Mouse (Mus musculus): ENCODE measurements at regions not wholly inside any gene's neighbourhood (a gene's known extent, or its start where the extent isn't known, plus 50 kb on each side); places are given as distances from the start of the nearest gene placed in this dataset.

GRCm38 (mm10) chr11:112449632-112450031 lies 332.4 kb upstream of the Sox9 start:
- WGBS, result 55% methylated on average over 5 of the region's 5 CpGs
- ATAC-seq (ENCODE audit: low read depth), result no peak
- no peak overlapping the region for H3K4me2 ChIP-seq (ENCODE audit: low read depth, low read length)
- no peak overlapping the region for H3K9ac ChIP-seq (ENCODE audit: low read length)
- H3K27ac ChIP-seq (ENCODE audit: low read length), result no peak overlapping the region
- H3K4me1 ChIP-seq (replicated peaks; ENCODE audit: control insufficient read depth, insufficient read depth, low read length), result peaks cover 3% of the 10 kb centered on the region; the same call in 1 of the 2 replicates
- no peaks in the 10 kb centered on the region for H3K36me3 ChIP-seq (ENCODE audit: control insufficient read depth, insufficient read depth, low read length)
- no peaks in the 10 kb centered on the region for H3K27me3 ChIP-seq (ENCODE audit: control insufficient read depth, insufficient read depth, low read depth, low read length)
- H3K9me3 ChIP-seq (ENCODE audit: control insufficient read depth, low read length), result no peaks in the 10 kb centered on the region
- H3K4me3 ChIP-seq (ENCODE audit: low read length), result no peak overlapping the region

- 45% methylated on average over 6 of the region's 6 CpGs for WGBS
- H3K27me3 ChIP-seq (ENCODE audit: control insufficient read depth, insufficient read depth, low read depth, low read length), result no peaks in the 10 kb centered on the region
- H3K27ac ChIP-seq (ENCODE audit: low read length), result no peak overlapping the region
- H3K9me3 ChIP-seq (ENCODE audit: control insufficient read depth, low read length), result no peaks in the 10 kb centered on the region
- no peak for ATAC-seq (ENCODE audit: low read depth)
- no peak overlapping the region for H3K4me2 ChIP-seq (ENCODE audit: low read depth, low read length)
- peaks cover 3% of the 10 kb centered on the region; the same call in 1 of the 2 replicates for H3K4me1 ChIP-seq (replicated peaks; ENCODE audit: control insufficient read depth, insufficient read depth, low read length)
- no peak overlapping the region for H3K4me3 ChIP-seq (ENCODE audit: low read length)
- no peaks in the 10 kb centered on the region for H3K36me3 ChIP-seq (ENCODE audit: control insufficient read depth, insufficient read depth, low read length)
- H3K9ac ChIP-seq (ENCODE audit: low read length), result no peak overlapping the region
These were observed 331.8 kb upstream of the Sox9 start for GRCm38 (mm10) chr11:112450227-112450626.

- H3K4me1 ChIP-seq (replicated peaks; ENCODE audit: control insufficient read depth, insufficient read depth, low read length), result no peaks in the 10 kb centered on the region
- no peak for ATAC-seq (ENCODE audit: low read depth)
- 85% methylated on average over 2 of the region's 2 CpGs for WGBS
These were observed 323.9 kb upstream of the Sox9 start for GRCm38 (mm10) chr11:112458075-112458474.

GRCm38 (mm10) chr11:112463121-112463520 lies 318.9 kb upstream of the Sox9 start:
- Histone ChIP-seq H3K36me3 (ENCODE audit: control insufficient read depth, insufficient read depth, low read length) (no peaks in the 10 kb centered on the region), H3K27ac (ENCODE audit: low read length) (no peak overlapping the region), H3K9me3 (ENCODE audit: control insufficient read depth, low read length) (no peaks in the 10 kb centered on the region), H3K4me1 (replicated peaks; ENCODE audit: control insufficient read depth, insufficient read depth, low read length) (no peaks in the 10 kb centered on the region), H3K27me3 (ENCODE audit: control insufficient read depth, insufficient read depth, low read depth, low read length) (no peaks in the 10 kb centered on the region), H3K4me3 (ENCODE audit: low read length) (no peak overlapping the region), H3K4me2 (ENCODE audit: low read depth, low read length) (no peak overlapping the region), H3K9ac (ENCODE audit: low read length) (no peak overlapping the region)
- ATAC-seq (ENCODE audit: low read depth), result no peak
- WGBS, result 73% methylated on average over 1 of the region's 1 CpGs

More at GRCm38 (mm10) chr11:112458075-112458474, 323.9 kb upstream of the Sox9 start:
- no peak overlapping the region for H3K9ac ChIP-seq (ENCODE audit: low read length)
- H3K36me3 ChIP-seq (ENCODE audit: control insufficient read depth, insufficient read depth, low read length), result no peaks in the 10 kb centered on the region
- no peak overlapping the region for H3K4me3 ChIP-seq (ENCODE audit: low read length)
- H3K4me2 ChIP-seq (ENCODE audit: low read depth, low read length), result no peak overlapping the region
- no peak overlapping the region for H3K27ac ChIP-seq (ENCODE audit: low read length)
- no peaks in the 10 kb centered on the region for H3K27me3 ChIP-seq (ENCODE audit: control insufficient read depth, insufficient read depth, low read depth, low read length)
- no peaks in the 10 kb centered on the region for H3K9me3 ChIP-seq (ENCODE audit: control insufficient read depth, low read length)

- 0 out of 2 replicates have a peak, but pooled peaks have one; percentile 45 for ATAC-seq (ENCODE audit: low read depth)
- Histone ChIP-seq H3K36me3 (ENCODE audit: control insufficient read depth, insufficient read depth, low read length) (no peaks in the 10 kb centered on the region), H3K27me3 (ENCODE audit: control insufficient read depth, insufficient read depth, low read depth, low read length) (no peaks in the 10 kb centered on the region), H3K4me3 (ENCODE audit: low read length) (no peak overlapping the region), H3K9me3 (ENCODE audit: control insufficient read depth, low read length) (no peaks in the 10 kb centered on the region), H3K27ac (ENCODE audit: low read length) (no peak overlapping the region), H3K4me2 (ENCODE audit: low read depth, low read length) (no peak overlapping the region), H3K4me1 (replicated peaks; ENCODE audit: control insufficient read depth, insufficient read depth, low read length) (no peaks in the 10 kb centered on the region), H3K9ac (ENCODE audit: low read length) (no peak overlapping the region)
- WGBS, result 58% methylated on average over 4 of the region's 4 CpGs
These were observed 317.6 kb upstream of the Sox9 start for GRCm38 (mm10) chr11:112464386-112464785.

- H3K27ac ChIP-seq (ENCODE audit: low read length), result no peak overlapping the region
- no peak overlapping the region for H3K4me3 ChIP-seq (ENCODE audit: low read length)
- no peaks in the 10 kb centered on the region for H3K27me3 ChIP-seq (ENCODE audit: control insufficient read depth, insufficient read depth, low read depth, low read length)
- no peak for ATAC-seq (ENCODE audit: low read depth)
- no peaks in the 10 kb centered on the region for H3K4me1 ChIP-seq (replicated peaks; ENCODE audit: control insufficient read depth, insufficient read depth, low read length)
- no peak overlapping the region for H3K4me2 ChIP-seq (ENCODE audit: low read depth, low read length)
- WGBS, result 57% methylated on average over 3 of the region's 3 CpGs
- no peak overlapping the region for H3K9ac ChIP-seq (ENCODE audit: low read length)
- H3K9me3 ChIP-seq (ENCODE audit: control insufficient read depth, low read length), result no peaks in the 10 kb centered on the region
- no peaks in the 10 kb centered on the region for H3K36me3 ChIP-seq (ENCODE audit: control insufficient read depth, insufficient read depth, low read length)
These were observed 311.7 kb upstream of the Sox9 start for GRCm38 (mm10) chr11:112470336-112470735.

GRCm38 (mm10) chr11:112473237-112473636 lies 308.8 kb upstream of the Sox9 start:
- H3K4me1 ChIP-seq (replicated peaks; ENCODE audit: control insufficient read depth, insufficient read depth, low read length), result no peaks in the 10 kb centered on the region
- no peaks in the 10 kb centered on the region for H3K27me3 ChIP-seq (ENCODE audit: control insufficient read depth, insufficient read depth, low read depth, low read length)
- no peak overlapping the region for H3K4me2 ChIP-seq (ENCODE audit: low read depth, low read length)
- H3K36me3 ChIP-seq (ENCODE audit: control insufficient read depth, insufficient read depth, low read length), result no peaks in the 10 kb centered on the region
- ATAC-seq (ENCODE audit: low read depth), result no peak
- H3K9ac ChIP-seq (ENCODE audit: low read length), result no peak overlapping the region
- no peaks in the 10 kb centered on the region for H3K9me3 ChIP-seq (ENCODE audit: control insufficient read depth, low read length)
- WGBS, result 74% methylated on average over 7 of the region's 7 CpGs
- H3K4me3 ChIP-seq (ENCODE audit: low read length), result no peak overlapping the region
- no peak overlapping the region for H3K27ac ChIP-seq (ENCODE audit: low read length)

- 76% methylated on average over 6 of the region's 6 CpGs for WGBS
These were observed 308.3 kb upstream of the Sox9 start for GRCm38 (mm10) chr11:112473681-112474080.

GRCm38 (mm10) chr11:112480360-112480759 lies 301.7 kb upstream of the Sox9 start:
- Histone ChIP-seq H3K4me3 (ENCODE audit: low read length) (peak overlapping the region; percentile 41), H3K27ac (ENCODE audit: low read length) (no peak overlapping the region), H3K27me3 (ENCODE audit: control insufficient read depth, insufficient read depth, low read depth, low read length) (no peaks in the 10 kb centered on the region), H3K36me3 (ENCODE audit: control insufficient read depth, insufficient read depth, low read length) (no peaks in the 10 kb centered on the region), H3K9ac (ENCODE audit: low read length) (peak overlapping the region; percentile 41; the same call in 1 of the 2 replicates), H3K4me2 (ENCODE audit: low read depth, low read length) (peak overlapping the region; percentile 57), H3K4me1 (replicated peaks; ENCODE audit: control insufficient read depth, insufficient read depth, low read length) (no peaks in the 10 kb centered on the region), H3K9me3 (ENCODE audit: control insufficient read depth, low read length) (no peaks in the 10 kb centered on the region)
- peak; percentile 49 for ATAC-seq (ENCODE audit: low read depth)
- 44% methylated on average over 11 of the region's 11 CpGs for WGBS

More at GRCm38 (mm10) chr11:112473681-112474080, 308.3 kb upstream of the Sox9 start:
- Histone ChIP-seq H3K27me3 (ENCODE audit: control insufficient read depth, insufficient read depth, low read depth, low read length) (no peaks in the 10 kb centered on the region), H3K9ac (ENCODE audit: low read length) (no peak overlapping the region), H3K9me3 (ENCODE audit: control insufficient read depth, low read length) (no peaks in the 10 kb centered on the region), H3K36me3 (ENCODE audit: control insufficient read depth, insufficient read depth, low read length) (no peaks in the 10 kb centered on the region), H3K4me2 (ENCODE audit: low read depth, low read length) (no peak overlapping the region), H3K27ac (ENCODE audit: low read length) (no peak overlapping the region), H3K4me1 (replicated peaks; ENCODE audit: control insufficient read depth, insufficient read depth, low read length) (no peaks in the 10 kb centered on the region), H3K4me3 (ENCODE audit: low read length) (no peak overlapping the region)
- ATAC-seq (ENCODE audit: low read depth), result no peak

GRCm38 (mm10) chr11:112501781-112502180 lies 280.2 kb upstream of the Sox9 start:
- H3K27ac ChIP-seq (ENCODE audit: low read length), result no peak overlapping the region
- ATAC-seq (ENCODE audit: low read depth), result no peak
- 26% methylated on average over 5 of the region's 5 CpGs for WGBS
- H3K27me3 ChIP-seq (ENCODE audit: control insufficient read depth, insufficient read depth, low read depth, low read length), result no peaks in the 10 kb centered on the region
- no peaks in the 10 kb centered on the region for H3K4me1 ChIP-seq (replicated peaks; ENCODE audit: control insufficient read depth, insufficient read depth, low read length)
- H3K36me3 ChIP-seq (ENCODE audit: control insufficient read depth, insufficient read depth, low read length), result no peaks in the 10 kb centered on the region
- H3K9me3 ChIP-seq (ENCODE audit: control insufficient read depth, low read length), result no peaks in the 10 kb centered on the region
- H3K9ac ChIP-seq (ENCODE audit: low read length), result no peak overlapping the region
- no peak overlapping the region for H3K4me3 ChIP-seq (ENCODE audit: low read length)
- no peak overlapping the region for H3K4me2 ChIP-seq (ENCODE audit: low read depth, low read length)
